Mouse (Mus musculus) heart, adult 8-10 months (tissue): ENCODE measurements at regions not wholly inside any gene's neighbourhood (a gene's known extent, or its start where the extent isn't known, plus 50 kb on each side); places are given as distances from the start of the nearest gene placed in this dataset.

ENCODE experiments used
- DNase-seq: peaks from one replicate; pipeline ENCODE4 v3.0.0; 2022; ENCODE audit warnings: low spot score

GRCm38 (mm10) chr1:92284155-92284554, 88.7 kb upstream of the Hdac4 start:
- no peak for DNase-seq

GRCm38 (mm10) chr1:92277199-92277747, 81.8 kb upstream of the Hdac4 start:
- no peak for DNase-seq

GRCm38 (mm10) chr1:92275388-92275787, 79.9 kb upstream of the Hdac4 start:
- no peak for DNase-seq

DNA sequence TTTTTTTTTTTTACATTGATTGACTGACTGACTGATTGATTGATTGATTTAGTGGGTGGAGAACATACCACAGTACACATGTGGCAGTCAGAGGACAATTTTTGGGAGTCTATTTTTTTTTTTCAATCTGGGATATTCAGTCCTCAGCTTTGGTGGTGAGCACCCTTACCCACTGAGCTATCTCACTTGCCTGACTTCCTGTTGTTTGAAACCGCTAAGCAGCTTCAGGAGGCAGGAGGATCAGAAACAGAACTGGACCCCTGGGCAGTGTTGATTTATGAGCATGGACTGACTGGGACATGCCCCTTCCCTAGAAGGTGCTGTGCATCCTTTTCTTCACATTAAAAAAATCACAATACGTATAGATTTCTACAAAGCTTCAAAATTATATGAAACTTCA, 78.3 kb upstream of the Hdac4 start:
- no peak for DNase-seq

- DNase-seq, result no peak
Measured at GRCm38 (mm10) chr1:92271676-92272291, 76.3 kb upstream of the Hdac4 start.

DNA sequence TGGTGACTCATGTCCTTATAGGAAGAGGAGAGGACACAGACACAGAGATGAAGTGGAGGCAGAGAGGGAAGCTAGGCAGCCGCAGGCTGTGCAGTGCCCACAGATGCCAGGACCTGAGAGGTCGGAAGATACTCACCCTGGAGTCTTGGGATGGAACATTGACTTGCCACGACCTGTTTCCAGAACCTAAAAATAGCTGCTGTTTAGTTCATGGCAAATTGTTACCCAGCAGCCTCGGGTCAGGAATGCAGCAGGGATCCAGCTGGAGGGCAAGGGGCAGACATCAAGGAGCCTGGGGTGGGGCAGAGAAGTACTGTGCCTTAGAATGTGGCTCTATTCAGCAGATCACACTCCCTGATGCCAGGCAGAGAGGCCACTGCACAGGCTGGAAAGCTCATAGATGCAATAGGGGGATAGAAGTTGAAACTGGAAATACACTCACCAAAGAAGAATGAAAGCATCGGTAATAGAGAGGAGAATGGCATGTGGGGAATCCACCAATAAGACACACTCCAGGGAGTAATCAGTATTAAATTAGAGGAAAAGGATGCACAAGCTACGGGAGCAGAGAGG, 75.1 kb upstream of the Hdac4 start:
- DNase-seq, result peak; percentile 10

GRCm38 (mm10) chr1:92269464-92269863, 74.0 kb upstream of the Hdac4 start:
- no peak for DNase-seq

- peak; percentile 9 for DNase-seq
Measured at GRCm38 (mm10) chr1:92264941-92265340, 69.4 kb upstream of the Hdac4 start.

GRCm38 (mm10) chr1:92259715-92260392, 64.4 kb upstream of the Hdac4 start:
- DNase-seq, result no peak

GRCm38 (mm10) chr1:92258026-92258425, 62.5 kb upstream of the Hdac4 start:
- no peak for DNase-seq

GRCm38 (mm10) chr1:92253086-92253485, 57.6 kb upstream of the Hdac4 start:
- DNase-seq, result no peak

DNA sequence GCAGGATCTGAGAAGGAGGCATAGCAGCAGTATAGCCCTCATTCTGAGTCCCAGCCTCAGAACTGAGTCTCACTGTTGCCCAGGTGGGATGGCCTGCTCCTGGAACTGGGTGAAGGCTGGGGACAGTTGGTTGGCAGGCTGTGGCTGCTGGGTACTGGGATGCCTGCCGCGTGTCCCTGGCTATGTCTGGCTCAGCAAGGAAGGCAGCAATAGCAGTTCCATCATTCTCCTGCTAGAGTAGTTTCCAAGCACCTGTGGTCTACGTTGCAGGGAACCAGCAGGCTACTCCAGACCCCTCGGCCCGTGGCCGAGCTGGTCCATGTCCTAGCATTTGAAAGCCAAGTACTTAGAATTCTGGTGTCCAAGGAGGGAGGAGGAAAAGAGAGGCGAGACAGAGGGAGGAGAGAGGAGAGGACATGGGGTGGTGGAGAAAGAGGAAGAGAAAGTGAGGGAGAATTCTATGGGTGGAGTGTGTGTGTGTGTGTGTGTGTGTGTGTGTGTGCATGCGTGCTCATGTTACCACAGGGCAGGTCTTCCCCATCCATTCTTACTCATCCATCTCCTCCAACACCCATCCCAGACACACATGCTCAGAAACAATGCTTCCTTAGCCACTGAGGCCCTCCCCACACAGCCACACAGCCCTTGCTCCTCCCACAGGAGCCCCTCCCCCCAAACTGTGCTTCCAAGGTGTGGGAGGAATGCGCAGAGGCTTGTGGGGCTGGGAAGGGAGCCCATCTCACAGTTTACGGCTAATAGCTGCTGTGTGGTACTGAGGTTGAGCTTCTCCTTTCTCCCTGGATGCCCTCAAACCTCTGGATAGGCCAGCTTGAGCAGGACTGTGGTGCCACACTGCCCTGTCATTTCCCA, 55.3 kb upstream of the Hdac4 start:
- DNase-seq, result no peak
